Mouse (Mus musculus) ovary, postnatal 36 days (tissue): ENCODE measurements at regions not wholly inside any gene's neighbourhood (a gene's known extent, or its start where the extent isn't known, plus 50 kb on each side); places are given as distances from the start of the nearest gene placed in this dataset.
"Not testable (repeated sequence)": the region's sequence is repeated elsewhere in the genome, so short reads cannot be mapped to it uniquely, and the experiment has no call there.

Experiments used
- DNase-seq: peaks from one replicate; pipeline ENCODE4 v3.0.0; 2022; ENCODE audit warnings: low spot score, mixed read lengths

DNA sequence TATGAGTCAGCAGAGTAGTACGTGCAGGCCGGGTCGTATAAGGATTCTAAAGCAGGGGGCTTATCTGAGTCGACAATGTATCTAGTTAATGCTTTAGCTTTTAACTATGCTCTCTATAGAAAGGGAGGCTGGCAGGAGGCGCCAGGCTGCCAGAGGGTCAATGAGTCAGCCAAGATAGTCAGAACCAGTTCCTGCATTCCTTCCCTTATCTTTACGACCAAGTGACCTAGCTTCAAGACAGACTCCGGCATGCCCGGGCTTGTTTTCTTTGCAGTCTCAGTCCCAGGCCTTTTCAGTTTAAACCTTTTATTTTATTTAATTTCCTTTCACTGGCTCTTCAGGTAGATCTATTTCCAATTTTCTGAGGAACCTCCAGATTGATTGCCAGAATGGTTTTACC lies 374.0 kb upstream of the Nrxn1 start:
- no peak for DNase-seq

DNA sequence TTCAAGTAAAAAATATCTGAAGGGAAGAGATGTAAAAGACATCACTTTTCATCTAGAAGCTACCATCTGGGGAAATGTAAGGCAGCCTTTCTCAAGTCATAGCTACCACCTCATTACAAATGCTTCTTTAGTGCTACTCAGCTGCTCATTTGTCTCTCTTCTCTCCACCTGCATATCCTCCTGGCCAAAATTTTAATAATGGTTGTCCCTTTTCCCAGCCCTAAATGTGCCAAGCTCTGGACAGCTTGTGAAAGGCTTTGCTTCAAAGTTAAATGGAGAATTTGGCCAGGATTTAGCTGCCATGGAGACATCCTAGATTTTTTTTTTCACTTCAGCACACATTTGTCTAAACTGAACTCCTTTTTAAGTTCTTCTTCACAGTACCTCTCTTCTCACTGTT lies 358.8 kb upstream of the Nrxn1 start:
- DNase-seq = no peak

DNA sequence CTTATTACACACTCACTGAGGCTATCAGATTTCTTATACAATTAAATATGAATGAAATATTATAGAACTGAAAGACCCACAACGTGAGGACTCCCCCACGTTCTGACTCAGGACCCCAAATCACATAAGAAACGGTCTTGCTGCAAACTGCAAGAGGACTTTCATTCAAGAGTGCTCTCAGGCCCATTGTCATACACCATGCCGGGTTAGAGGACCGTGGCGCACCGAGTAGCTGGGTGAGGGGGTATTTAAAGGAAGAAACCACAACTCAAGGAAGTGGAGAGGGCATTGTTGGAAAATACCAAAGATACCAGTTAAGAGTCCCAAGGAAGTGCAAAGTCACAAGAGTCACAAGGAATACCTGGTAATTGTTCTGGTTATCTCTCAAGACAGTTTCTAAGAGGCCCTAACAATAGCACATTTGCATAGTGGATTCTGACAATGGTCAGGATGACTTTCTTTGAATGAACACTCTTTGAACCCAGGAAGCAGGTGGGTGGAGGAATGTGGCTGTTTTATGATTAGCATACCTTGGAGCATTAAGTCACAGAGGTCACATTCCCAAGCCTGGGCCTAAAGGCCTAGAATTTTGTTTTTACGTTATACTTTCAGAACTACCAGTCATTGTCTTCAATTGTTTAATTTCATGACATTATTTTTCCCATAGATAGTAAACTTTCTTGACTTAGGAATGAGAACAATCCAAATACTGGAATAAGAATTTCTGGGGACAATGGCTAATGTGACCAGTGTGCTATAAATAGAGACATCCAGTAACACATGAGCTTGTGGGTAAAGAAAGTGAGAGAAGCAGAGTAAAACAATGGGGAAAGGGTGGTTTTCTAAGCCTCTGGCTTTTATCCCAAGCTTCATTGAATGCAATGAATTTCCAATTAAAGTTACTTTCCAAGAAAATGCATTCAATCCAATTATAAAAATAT lies 339.2 kb upstream of the Nrxn1 start:
- not testable (repeated sequence) for DNase-seq

DNA sequence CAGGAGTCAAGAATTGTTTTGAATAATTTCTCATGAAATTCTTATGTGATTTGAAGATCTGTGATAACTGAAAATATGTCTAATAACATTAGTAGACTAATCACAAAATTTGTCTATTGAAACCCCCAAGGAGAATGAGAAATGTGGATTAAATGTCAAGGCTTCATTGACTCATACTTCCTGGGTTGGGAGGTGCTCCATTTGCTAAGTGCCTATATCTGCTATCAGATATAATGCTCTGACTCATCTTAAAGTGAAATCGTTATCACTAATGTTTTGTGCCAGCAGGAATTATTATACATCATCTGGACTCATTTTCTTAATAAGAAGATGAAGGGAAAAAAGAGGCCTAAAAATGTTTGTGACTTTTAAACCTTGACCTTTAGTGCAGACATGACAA lies 337.5 kb upstream of the Nrxn1 start:
- DNase-seq = no peak

DNA sequence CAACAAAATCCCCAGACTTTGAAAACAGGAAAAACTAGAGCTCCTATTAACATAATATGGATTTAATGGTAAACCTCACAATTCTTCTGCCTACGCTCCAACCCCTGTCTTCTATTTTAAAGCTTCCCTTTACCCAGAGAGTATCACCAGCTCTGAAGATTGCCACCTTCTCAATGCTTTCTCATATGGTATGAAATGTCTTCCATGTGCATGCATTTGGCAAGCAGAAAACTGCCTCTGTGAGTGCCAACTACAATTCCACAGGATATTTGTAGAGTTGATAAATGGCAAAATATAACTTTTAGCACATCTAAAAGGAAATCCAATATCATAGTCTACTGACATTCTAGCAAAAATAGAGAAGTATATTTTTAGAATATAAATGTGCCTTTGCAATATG lies 332.2 kb upstream of the Nrxn1 start:
- DNase-seq = no peak

DNA sequence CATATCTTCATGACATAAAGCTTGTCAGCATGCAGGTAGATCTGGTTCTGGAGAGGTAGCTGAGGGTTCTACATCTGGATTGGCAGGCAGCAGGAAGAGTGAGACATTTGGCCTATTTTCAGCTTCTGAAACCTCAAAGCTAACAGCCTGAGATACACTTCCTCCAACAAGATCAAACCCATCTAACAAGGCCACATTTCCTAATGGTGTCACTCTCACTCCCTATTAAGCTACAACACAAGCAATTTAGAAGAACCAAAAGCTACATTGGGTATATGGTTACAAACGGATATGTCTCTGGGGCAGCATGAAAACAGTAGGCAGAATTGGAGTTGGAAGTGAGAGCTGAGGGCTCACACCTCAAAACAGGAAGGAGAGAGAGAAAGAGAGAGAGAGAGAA lies 325.7 kb upstream of the Nrxn1 start:
- no peak for DNase-seq

DNA sequence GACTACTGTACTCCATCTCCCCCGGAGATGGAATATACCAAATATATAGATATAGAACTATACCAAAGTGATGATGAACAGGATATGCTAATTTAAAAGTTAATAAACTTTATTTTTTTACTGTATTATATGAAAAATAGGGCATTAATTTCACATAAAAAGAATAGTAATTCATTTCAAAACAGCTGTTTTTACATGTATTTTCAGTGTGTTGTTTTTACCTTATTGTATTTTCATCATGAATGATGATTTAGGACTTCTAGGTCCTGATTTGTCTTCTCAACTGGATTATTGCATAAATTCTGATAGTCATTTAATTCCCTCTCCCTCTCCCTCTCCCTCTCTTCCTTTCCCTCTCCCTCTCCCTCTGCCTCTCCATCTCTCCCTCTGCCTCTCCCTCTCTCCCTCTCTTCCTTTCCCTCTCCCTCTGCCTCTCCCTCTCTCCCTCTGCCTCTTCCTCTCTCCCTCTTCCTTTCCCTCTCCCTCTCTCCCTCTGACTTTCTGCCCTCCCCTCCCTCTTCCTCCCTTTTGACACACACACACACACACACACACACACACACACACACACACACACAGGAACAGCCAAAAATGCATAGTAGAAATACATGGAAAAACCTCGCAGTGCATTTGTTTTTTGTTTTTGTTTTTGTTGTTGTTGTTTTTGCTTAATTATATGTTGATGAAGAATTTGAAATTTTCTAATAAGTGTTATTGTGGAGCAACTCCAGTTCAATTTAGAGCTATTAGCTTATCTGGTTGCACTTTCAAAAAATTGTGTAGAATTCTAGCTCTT lies 298.3 kb upstream of the Nrxn1 start:
- no peak for DNase-seq

DNA sequence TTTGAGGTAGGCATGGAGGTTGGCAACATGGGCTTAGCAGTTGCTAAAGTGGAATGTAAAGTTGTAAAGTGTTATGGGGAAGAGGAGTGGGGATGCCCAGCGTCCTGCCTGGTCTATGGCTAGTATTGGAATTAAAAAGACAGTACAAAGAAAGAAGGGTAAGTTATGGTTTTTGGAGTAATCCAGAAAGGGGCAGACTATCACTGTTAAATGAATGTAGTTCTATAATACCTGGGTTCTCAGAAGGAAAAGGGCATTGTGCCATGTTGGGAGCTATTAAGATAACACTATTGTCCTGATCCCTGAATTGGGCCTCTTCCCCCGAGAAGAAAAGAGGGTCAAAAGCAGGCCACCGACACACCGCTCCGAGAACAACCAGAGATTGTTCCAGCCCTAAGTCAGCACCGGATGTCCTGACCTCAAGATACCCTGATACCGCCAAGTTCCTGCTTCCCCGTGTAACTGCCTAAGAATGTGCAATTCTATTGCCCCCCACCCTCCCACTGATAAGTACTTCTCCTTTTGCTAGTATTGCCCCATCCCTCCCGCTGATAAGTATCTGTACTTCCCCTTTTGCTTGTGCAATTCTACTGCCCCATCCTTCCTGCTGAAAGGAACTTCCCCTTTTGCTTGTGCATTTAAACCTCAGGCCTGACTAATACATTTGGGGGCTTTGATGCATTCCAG lies 297.2 kb upstream of the Nrxn1 start:
- DNase-seq = not testable (repeated sequence)

DNA sequence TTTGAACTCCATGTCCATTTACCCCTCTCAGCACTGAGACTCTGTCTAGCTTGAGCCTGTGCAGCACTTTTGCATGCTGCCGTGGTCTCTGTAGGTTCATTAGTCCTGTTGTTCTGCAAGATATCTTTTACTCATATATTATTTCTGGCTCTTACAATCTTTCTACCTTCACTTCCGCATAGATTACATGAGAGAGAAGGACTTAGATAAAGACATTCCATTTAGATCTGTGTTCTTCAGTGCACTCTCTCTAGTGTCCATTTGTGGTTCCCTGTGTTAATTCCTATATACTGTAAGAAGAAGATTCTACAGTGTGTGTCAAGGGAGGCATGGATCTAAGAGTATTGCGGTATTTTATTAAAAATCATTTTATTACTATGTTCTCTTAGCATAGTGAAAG lies 295.6 kb upstream of the Nrxn1 start:
- no peak for DNase-seq

DNA sequence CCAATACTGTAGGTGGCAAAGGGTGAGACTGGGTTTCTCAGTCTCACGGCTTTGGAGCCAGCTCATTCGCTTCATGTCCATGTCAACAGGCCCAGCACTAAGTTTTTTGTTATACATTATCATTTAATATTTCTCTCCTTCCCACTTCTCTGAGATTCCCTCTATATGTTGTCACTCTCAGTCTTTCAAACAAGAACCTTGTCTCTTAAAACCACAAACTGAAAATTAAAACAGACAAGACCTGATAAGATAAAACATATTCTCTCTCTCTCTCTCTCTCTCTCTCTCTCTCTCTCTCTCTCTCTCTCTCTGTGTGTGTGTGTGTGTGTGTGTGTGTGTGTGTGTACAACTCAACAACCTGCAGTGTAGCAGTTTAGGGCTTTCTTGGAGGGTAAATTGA lies 295.2 kb upstream of the Nrxn1 start:
- no peak for DNase-seq

DNA sequence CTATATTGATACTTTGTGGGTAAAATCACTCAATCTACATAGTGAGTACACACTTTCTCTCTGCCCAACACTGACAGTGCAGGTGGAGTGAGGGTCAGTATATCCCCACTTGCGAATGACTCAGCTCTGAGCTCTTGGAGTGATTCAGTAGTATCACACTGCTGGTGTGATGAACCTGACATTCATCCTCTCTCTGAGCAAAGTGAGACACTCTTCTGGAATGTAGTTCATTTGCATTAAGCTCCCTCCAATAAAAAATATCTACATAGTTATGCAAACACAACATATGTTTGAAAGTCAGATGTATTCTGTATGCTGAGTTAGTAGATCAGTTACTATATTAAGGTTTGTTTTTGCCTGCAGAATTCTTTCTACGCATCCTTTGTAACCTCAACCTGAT lies 293.1 kb upstream of the Nrxn1 start:
- DNase-seq = no peak

DNA sequence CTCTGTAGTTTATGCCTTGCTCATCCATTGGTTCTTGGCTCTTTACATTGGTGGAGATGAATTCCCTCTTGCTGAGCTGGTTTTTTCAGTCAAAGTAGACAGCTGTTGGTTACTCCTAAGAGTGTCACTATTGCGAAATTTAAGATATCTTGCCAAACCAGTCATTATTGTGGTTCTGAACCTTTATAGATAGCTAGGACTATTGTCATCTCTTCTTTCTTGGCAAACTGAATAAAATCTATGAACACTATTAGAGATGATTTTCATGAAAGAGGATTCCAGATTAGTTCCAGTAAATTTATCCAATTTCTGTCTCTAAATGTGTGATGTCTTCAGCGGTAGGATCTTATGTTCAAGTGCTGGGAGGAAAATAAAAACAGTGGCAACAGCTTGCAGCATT lies 275.3 kb upstream of the Nrxn1 start:
- DNase-seq = no peak

DNA sequence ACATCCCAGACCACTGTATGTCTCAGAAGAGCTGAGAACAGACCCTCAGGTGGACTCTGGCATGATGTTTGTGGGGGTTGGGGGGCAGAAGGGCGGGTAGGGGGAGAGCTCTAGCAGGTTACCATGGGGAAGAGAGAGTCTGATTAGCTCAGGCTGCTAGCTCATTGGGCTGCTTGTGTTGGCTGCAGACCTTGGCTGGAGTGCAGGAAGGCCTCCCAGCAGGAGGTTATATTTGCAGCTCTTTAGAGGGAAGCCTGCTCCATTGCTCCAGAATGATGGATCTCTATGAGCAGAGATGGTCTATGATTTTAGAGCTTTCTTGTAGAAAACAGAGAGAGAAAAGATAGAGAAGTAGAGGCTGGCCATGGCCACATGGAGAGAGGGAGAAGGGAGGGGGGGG lies 268.4 kb upstream of the Nrxn1 start:
- DNase-seq = no peak

DNA sequence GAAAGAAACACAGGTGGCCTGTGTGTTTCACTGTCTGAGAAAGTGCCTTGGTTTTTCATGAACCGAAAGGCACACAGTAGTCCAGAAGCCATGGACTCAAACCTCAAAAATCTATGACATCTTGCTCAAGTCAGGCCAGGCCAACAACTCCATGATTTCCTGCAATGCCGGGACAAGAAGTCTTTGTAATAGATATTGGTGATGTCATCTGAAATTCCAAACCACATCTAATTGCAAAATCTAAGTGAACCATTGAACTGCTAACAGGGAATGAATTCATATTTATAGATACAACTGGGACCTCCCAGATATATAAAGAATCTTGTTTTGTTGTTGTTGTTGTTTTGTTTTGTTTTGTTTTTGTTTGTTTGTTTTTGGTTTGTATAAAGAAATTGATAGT lies 259.2 kb upstream of the Nrxn1 start:
- no peak for DNase-seq

DNA sequence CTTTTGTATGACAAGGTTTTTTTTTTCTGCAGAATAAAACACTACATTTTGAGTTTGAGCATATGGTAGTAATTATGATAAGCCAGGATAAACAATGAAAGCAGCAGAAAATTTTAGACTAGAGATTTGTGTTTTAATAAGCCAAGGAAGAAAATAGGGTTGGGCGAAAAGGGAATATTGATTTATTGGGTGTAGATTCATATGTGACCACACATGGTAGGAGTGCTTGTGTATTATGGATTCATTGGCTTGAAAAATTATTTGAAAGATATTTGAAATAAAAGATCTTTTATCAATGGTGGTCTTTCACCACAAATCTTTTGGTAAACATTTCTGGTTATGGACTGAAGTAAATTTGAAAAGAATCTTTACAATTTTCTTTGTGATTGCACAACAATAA lies 244.0 kb upstream of the Nrxn1 start:
- no peak for DNase-seq

DNA sequence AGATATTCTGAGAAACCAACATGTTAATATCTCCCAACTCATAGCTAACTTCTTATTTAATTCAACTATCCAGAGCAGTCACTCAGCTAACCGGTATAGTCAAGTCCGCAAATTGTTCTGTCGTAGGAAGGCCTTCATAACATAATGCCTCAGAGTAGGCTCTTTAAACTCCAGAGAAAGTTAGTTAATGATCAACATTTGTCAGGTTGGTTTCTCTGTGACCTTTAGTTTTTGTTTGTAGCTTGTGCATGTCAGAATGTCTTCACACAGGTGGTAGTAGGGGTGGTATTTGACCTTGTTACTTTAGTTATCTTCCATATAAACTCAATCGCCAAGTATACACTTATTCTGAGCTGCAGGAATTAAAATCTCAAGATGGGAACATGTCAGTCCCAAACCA lies 240.9 kb upstream of the Nrxn1 start:
- no peak for DNase-seq

DNA sequence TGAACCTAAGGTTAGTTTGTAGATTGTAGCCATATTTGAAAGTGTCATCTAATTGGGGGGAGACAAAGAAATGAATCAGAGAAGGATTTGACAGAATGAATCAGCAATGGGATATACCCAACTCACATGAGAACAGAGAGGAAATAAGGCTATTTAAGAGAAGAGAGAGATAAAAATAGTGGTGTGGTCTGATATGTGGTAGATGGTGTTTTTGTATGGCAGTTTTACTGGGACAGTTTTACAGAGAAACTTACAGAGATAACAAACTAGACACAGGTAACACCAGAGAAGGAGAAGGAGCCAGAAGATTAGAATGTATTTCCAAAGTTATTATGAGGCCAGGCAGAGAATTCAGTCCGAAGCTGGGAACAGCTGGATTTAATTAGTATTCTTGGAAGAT lies 240.3 kb upstream of the Nrxn1 start:
- DNase-seq = no peak

DNA sequence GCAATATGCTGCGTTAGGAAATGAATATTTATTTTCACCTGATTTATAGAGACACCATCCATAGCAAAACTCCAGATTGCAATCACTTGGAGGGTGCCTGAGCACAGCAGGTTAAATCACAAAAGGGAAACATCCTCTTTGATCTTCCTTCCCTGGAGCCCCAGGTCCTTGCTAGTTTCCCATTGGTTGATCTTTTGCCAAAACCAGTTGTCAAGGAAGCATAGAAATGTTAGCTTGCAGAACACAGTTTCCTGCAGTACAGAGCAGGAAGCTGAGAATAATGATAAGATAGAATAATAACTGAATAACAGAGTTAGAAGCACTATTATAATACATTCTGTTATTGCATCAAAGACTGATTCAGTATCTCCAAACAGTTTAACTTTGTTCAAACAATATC lies 231.5 kb upstream of the Nrxn1 start:
- no peak for DNase-seq

DNA sequence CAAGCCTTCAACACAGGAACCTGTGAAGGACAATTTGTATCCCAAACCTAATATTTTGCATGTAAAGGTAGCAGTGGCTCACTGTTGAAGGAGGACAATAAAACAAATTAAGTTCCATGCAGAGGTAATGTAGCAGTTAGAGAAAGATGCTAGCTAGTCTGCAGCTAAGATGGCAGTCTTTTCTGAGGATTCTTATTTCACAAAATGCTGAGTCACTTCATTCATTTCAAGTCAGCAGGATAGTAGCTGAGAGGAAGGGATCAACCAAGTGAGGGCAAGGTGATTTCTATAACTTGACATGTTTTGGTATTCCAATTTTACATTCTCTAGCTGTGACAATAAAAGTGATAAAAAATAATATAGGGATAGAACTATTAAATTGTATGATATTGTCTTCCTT lies 194.0 kb upstream of the Nrxn1 start:
- DNase-seq = no peak

DNA sequence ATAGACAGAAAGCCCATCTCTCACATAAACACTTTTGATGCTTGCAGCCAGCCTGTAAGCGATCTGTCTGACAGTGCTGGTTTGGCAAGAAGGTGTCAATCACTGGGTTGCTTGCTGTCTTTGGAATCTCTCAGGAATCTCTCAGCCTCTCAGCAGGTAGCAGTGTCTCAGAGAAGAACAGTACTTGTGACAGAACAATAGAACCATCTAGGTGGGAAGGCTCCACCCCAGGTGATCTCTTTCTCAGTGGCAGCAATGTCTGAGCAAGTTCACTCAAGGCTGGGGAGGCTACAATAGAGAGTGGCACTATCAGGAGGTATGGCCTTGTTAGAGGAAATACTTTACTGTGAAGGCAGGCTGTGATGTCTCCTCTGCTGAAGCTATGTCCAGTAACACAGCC lies 181.5 kb upstream of the Nrxn1 start:
- no peak for DNase-seq

DNA sequence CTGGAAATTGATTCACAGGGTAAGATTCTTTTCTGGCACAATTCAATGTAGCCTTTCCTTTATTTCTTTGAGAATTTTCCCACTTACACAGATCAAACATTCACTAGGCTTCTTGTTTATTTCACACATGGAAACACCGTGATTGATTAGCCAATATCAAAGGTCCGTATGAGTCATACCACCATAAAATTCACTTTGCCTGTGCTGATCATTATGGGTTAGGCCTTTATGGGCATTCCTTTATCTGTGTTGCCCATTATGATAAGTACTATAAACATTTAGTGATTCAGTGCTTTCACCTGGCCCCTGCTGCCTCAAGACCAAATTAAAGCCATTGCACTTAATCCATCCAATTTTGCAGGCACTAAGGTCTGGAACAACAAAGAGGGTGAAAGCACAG lies 145.8 kb upstream of the Nrxn1 start:
- DNase-seq = no peak

DNA sequence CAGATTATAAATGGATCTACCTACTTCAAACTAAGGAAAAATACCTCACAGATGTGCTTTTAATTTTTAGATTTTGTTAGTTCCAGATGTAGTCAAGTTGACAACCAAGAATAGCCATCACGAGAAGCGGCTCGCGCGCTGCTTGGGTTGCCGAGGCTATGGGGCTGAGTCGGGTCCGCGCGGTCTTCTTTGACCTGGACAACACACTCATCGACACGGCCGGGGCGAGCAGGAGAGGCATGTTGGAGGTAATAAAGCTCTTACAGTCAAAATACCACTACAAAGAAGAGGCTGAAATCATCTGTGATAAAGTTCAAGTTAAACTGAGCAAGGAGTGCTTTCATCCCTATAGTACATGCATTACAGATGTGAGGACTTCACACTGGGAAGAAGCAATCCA lies 143.8 kb upstream of the Nrxn1 start:
- DNase-seq = not testable (repeated sequence)

DNA sequence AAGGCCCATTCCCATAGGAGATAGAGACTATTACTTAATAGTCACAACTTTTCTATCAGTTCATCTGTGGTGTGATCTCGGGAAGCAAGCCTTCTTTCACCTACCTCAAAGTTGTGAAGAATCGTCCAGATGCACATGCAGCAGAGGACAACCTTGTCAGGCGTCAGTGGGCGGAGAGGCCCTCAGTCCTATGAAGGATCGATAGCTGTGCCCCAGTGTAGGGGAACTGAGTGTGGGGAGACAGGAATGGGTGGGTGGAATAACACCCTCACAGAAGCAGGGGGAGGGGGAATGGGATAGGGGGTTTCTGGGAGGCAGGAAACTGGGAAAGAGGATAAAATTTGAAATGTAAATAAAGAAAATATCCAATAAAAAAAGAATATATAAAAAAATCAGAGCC lies 133.5 kb upstream of the Nrxn1 start:
- DNase-seq = no peak
